Mouse (Mus musculus) layer of hippocampus, adult 11-12 months (tissue): ENCODE data around the gene Exoc6b.
"Not testable (repeated sequence)": the region's sequence is repeated elsewhere in the genome, so short reads cannot be mapped to it uniquely, and the experiment has no call there.

Experiments
- DNase-seq: peaks from one replicate; pipeline ENCODE4 v3.0.0; 2022; ENCODE audit warnings: low spot score

Gene Exoc6b

DNA sequence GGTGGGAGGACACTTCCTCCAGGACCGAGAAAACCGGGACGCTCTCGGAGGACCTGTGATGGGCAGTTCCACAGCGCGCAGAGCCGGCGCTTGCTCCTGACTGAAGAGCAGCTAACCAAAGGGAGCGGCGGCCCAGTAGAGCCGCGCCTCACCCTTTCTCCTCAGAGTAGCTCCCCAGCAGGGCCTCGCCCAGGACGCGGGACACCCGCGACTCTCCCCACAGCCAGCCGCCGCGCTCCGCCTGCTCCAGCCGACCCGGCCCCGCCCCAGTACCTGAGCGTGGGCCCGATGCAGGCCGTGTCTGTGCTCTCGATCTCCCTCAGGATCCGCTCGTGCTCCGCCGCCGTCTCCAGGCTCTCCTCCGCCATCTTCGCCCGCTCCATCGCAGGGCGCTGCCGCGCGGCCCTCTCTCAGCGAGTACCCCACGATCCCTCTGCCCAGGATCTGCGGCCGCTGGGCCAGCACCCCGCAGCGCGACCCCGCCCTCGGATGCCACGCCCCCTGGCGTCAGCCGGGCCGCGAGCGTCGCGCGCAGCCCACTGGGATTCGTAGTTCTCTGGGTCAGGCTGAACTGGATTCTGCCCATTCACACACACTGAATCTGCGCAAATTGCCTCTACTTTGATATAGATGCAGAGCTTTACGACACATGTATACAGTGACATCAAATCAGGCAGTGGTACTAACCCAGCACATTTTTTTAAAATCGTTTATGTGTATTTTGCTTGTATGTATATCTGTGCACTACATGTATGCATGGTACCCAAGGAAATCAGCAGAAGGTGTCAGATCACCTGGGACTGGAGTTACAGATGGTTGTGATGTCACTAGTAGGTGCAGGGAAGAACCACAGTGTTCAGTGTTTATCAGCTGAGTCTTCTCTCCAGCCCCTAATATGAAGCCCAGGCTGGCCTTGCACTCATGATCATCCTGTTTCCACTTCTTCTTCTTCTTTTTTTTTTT is at the start of gene Exoc6b:
Gene Exoc6b (minus strand): TSS at position 491 of the 963 bp plus-strand sequence.
- peak; percentile 84 for DNase-seq

DNA sequence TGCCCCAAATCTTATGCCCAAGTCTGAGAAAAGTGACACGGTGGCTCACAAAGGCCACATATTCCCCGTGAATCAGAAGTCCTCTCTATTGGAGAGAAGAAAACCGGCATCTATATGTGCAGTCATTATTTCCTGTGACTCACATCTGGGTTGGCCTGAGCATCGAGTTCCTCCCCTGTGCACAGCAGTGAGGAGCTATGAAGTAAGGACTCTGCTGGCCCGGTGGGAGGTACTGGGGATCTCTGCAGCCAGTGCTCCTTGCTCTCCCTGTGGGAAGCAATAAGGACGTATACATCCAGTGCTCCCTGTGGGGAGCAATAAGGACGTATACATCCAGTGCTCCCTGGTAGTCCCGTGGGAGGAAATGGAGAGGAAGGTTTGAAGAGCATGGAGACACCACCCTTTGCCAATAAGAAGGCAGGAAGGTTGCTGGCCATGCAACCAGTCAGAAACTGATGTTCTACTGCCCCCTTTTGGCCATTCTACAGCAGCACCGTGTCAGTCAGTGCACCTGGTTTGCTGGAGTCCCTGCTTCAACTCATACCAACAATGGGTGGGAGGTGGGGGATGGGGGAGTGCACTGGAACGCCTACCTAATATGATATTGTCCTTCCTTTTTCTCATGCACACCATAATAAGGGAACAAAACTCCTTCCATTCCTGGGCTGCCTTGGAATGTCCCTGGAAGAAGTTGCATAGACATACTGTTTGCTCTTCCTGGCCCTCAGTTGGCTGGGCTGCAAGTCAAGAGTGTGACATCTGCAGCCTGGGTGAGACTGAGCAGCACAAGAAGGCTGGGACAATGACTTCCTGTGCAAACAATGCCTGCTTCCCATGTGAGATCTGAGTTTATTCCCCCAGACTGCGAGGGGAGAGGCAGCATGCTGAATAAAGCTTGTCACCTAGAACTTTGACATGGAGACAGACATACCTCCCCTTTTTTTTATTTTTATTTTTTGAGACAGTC is 48.5 kb upstream of the Exoc6b start:
- peak; percentile 65 for DNase-seq

DNA sequence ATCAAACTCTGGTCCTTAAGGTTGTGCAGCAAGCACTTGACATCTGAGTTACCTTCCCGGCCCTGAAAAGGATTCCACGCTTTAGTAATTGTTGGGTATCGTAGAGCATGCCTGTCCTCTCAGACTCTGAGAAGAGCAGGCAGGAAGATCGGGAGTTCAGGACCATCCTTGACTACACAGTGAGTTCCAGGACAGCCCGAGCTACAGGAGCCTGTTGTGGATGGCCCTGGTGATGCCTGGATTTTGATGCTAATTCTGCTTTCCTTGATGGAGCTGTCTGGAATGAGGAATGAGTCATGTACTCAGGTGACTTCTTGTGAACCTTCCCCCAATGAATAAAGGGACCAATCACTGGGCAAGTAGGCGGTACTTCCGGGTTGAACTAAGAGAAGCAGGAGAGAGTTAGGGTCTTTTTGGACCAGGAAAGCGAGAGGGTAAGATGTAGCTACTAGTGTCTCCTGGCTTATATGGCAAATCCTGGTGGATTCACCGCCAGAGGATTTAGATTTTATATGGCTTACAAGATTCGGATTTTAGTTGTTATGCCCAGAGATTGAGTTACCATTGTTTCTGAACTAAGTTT is 35.8 kb upstream of the Exoc6b start:
- no peak for DNase-seq

DNA sequence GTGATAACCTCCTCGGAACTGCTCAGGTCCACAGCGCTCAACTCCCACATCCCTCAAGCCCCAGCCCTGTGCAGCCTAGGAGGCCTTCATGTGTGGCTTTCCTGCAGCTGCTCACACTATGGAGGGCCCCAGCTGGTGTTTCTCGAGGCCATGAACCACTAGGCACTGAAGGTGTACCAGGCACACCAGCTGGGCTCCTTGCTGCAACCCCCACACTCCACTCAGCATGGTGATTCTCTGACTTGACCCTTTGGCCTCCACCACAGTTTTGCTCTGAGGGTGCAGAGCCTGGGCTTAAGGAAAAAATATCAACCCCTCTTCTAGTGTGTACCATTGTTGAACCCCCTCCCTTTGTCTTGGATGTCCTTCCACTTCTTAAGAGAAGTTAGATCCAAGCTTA is 34.0 kb upstream of the Exoc6b start:
- no peak for DNase-seq

DNA sequence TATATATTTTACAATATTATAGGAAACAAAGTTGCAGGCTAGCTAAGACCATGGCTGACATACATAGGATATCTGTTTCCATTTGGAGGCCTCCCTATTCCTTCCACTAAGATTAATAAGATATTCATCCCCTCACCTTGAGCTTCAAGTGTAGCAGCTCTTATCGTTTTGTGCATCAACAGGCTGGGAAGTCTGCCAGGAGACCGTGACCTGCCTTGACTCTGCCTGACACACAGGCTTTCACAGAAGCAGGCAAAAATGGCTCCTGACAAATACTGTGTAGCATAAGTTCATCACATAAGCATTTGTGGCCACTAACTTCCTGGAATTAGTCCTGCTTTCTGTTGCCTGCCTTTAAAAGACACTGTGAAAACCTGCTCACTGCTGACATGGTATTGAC is 27.1 kb upstream of the Exoc6b start:
- no peak for DNase-seq

DNA sequence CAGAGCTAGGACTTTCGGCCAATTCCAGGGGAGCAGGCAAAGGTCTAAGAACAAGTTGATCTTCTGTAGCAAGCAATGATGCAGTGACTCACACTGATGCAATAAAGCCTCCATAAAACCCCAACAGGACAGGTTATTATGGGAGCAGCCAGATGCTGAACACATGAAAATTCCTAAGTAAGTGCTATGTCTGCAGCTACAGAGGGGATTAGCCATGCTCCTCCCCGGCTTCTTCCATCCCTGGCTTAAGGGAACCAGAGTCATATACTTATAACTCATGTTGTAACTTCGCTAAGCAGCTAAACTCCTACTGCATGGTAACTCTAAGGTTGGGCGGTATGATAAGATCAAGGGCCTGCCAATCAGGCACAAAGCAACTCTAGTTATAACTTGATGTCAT is 18.1 kb upstream of the Exoc6b start:
- DNase-seq: no peak

DNA sequence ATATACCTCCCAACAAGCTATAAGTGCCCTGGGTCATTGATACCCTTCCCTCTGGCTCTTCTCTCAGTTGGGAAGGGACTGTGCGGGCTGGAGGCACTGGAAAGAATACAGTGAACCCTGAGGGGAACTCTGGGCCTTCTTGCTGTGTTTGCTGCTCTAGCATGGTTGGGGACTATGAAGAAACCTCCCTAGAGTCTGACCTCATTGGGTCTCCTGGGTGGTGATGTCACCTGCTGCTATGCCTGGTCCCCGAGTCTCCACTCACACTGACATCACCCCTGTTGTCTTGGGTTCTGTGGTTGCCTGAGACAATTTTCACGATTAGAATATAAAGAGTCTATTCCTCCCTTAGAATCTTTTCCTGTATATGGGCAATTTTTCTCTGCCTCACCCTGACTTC is 17.3 kb upstream of the Exoc6b start:
- DNase-seq: no peak

DNA sequence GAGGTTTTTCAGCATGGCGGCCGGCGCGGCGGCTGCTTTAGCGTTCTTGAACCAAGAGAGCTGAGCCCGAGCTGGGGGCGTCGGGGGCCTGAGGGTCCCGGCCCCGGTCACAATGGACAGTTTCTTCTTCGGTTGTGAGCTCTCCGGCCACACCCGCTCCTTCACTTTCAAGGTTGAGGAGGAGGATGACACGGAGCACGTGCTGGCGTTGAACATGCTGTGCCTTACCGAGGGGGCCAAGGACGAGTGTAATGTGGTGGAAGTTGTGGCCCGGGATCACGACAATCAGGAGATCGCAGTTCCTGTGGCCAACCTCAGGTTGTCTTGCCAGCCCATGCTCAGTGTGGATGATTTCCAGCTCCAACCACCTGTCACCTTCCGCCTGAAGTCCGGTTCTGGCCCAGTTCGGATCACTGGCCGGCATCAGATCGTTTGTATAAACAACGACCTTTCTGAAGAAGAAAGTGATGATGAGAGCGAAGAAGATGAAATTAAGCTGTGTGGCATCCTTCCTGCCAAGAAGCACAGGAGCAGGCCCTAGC is 6.9 kb upstream of the Exoc6b start:
- DNase-seq: not testable (repeated sequence)

DNA sequence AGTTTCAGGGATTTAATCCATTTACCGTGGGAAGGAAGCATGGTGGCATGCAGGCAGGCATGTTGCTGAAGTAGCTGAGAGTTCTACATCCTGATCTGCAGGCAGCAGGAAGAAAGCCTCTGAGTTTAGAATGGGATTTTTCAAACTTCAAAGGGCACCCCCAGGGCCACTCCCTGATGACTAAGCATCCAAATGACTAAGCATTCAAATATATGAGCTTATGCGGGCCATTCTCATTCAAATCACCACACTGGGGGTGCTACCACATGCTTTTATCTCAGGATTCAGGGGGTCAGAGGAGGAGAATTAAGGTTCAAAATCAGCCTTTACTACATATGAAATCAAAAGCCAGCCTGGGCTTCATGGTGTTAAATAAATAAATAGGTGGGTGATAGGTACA is 5.7 kb upstream of the Exoc6b start:
- no peak for DNase-seq

DNA sequence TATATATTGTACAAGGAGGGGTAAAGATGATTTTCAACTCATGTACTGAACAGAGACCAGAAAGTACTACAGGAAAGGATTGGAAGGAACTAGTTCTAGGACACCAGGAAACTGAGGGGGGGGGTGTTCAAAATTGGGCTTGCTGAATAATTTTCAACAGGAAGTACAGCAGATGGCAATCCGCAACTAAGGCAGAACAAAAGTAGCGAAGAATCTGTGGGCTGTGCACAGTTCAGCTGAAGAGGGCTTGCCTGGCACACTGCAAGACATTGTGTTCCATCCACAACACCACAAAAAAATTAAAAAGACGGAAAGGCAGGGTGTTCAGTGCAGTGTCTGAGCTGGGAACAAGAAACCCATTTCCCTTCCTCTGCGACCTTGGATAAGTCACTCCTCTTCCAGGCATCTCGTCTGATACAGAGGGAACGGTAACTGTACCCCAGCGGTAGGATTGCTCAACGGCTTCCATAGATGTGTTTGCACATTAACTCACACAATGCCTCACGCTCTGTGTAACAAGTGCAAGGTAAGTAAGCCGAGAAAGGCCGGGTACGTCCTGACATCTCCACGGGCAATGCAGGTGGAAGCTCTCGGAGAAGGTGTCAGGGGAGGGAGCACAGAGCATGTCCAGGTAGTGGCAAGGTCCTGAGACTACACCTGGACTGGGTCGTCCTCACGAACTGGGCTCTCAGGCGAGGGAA is 841 bp downstream of the Exoc6b start:
- DNase-seq: peak; percentile 41

DNA sequence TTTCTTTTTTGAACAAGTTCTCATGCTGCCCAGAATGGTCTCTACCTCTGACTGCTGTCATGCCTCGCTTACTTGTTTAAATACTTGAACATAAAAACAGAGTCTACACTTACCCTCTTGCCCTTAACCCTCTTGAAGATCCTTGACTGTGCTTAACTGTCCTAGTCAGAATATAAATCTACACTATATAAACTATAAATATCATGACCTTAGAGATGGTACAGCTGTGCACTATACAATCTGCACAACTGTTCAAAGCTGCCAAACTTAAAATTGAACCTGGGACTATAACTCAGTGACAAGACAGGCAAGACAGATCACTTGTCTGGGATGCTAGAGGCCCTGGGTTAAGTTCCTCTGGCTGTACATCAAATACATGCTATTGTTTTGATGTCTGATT is 11.7 kb downstream of the Exoc6b start:
- no peak for DNase-seq

DNA sequence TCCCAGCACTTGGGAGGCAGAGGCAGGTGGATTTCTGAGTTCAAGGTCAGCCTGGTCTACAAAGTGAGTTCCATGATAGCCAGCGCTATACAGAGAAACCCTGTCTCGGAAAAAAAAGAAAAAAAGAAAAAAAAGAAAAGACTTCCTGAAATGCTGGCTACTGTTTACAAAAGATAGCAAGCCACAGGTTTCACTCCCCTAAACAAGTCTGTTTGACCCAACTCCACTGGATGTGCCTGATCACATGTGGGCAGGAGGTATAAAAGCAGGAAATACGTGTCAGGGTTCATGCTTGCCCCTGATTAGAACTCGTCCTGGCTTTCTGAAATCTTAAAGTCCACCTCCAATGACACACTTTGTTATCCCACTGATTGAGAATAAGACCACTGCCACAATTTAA is 18.2 kb downstream of the Exoc6b start:
- DNase-seq: no peak

DNA sequence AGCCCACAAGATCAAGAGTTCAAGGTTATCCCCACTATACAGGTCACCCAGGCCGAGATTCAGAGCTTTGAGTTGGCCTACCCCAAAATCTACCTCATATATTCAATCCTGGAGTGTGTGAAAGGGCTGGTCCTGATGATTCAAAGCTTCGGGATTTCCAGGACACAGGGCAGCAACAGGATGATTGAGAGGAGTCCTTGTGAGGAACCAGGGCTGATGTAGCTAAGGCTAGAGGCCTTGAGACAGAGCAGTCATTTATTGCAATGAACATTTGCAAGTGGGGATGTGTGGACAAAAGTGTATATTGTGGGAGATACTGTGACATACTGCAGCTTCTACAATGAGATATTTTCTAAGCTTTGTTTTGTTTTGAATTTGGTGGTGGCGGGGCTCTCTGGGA is 22.8 kb downstream of the Exoc6b start:
- DNase-seq: no peak

DNA sequence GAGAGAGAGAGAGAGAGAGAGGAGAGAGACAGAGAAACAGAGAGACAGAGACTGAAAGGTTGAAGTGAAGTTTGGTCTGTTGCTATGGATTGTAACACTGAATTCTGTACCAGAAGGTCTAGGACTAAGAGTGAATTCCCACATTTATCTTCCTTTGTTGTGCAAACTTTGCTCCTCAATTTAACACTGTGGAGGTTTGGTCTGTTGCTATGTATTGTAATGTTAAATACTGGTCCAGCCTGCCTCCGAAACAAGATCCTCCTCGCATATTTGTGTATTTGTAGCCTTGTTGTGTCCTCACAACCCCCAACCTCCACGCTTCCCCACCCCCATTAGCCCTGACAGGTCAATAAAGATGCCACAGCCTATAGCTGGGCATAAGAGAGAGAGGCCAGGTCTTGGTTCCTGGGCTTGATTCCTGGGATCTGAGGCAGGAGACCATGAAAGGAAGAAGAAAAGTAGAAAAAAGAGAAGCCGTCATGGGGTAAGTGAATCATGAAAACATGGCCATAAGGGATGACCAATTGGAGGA is 24.6 kb downstream of the Exoc6b start:
- DNase-seq: no peak

DNA sequence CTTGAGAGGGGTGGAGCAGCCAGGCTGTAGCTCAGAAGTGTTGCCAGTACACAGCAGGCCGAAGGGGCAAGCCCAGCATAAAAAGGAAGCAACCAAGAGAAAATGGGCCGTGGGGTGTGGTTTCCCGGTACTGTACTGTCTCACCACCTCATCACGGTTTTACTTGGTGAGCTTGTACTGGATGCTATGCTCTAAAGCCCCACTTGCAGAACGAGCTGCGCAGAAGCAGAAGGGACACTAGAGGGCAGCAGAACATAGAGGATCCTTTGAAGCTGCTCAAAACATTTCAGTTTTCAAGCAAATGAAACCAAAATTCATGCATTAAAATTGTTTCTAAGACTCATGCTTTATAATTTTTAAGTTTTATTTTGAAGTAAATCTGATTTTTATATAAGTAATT is 31.6 kb downstream of the Exoc6b start:
- DNase-seq: peak; percentile 75

DNA sequence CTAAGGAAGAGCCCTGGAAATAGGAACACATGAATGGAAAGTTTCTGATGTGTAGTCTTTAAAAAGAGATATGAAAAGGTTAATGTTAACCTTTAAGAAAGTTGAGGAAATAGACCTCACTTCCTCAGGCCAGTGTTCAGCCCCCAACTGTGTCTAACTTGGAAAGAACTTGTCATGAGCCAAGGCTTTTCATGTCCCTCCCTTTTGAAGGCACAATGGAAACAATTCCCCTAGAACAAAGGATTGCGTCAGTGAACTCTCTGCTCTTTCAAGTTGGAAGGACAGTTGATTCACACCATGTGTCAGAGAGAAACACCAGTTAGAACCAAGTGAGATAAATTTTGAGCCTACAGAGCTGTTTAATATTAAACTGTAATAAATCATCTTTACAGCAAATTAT is 39.6 kb downstream of the Exoc6b start:
- DNase-seq: no peak

DNA sequence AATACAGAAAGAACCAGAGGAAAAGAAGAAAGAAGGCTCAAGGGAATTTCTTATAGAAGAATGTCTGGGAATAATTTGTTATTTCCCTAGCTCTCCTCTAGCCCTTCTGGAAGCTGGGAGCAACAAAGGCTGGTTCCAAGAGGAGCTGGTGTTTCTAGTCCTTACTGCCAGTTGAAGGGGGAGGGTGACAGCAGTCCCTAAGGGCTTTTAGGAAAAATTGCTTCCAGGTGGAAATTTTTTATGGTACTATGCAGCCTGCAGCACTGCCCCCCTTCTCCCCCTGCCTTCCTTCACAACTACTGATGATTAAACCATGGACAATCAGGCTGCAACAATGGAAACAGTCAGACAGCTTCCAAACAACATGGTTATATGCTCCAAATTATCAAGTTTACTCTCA is 44.9 kb downstream of the Exoc6b start:
- no peak for DNase-seq

DNA sequence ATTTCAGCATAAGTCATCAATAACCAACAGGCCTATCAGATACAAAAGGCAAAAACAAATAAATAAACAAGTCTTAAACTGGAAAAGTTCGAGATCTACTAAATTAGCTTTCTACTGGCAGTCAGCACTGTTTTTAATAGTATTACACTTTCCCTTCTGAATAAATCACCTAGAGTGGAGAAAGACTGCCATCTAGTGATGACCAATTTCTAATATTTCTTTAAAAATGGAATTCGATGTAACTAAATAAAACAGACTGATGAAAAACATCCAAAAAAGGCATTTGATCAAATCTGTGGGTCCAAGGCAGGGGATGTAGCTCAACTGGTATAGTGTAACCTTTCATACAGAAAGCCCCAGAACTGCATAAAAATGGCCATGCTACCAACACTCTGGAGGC is 52.3 kb downstream of the Exoc6b start:
- DNase-seq: no peak

DNA sequence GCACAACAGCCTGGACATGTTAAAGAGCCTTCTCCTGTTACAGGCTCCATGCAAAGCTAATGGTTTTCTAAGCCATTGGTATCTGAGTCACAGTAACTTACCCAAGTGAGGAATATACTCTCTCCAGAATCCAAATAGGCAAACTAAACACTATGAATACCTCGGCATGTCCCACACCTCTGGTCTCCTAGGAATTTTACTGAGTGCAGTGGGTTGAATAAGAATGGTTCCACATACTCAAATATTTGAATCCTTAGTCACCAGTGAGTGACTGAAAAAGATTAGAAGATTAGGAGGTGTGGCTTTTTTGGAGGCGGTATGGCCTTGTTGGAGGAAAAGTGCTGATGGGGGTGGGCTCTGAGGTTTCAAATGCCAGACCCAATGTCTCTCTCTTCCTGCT is 55.4 kb downstream of the Exoc6b start:
- DNase-seq: no peak

DNA sequence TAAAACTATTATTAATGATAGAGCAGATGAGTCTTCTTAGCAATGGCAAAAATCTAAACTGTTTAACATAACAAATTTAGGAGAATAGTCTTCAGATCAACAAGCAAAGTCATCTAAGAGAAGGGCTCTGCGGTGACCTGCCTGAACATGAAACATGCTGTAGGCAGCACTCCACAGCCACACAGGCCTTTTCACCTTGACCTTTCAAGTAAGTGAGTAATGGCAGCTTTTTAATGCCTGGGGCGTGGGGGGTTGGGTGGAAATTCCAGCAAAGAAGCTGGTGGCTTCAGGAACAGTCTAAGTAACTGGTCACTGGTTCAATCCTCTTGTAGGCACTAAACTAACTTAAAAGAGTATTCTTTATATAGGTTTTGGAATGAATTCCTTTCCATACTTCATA is 58.9 kb downstream of the Exoc6b start:
- no peak for DNase-seq

DNA sequence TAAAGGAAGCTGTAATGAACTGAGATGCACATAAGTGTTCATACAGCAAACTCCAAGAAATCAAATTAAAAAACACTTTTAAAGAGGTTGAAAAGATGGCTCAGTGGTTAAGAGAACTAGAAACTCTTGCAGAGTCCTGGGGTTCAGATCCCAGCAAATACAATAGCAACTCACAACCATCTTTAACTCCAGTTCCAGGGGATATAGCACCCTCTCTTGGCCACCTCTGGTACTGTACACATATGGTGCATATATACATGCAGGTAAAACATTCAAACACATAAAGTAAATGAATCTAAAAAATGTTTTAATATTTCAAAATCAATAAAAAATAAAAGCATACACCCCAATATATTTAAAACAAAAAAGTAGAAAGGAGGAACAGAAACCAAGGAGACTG is 73.9 kb downstream of the Exoc6b start:
- DNase-seq: no peak
